Mouse (Mus musculus): ENCODE results near the gene Zdhhc13.

Gene Zdhhc13

DNA sequence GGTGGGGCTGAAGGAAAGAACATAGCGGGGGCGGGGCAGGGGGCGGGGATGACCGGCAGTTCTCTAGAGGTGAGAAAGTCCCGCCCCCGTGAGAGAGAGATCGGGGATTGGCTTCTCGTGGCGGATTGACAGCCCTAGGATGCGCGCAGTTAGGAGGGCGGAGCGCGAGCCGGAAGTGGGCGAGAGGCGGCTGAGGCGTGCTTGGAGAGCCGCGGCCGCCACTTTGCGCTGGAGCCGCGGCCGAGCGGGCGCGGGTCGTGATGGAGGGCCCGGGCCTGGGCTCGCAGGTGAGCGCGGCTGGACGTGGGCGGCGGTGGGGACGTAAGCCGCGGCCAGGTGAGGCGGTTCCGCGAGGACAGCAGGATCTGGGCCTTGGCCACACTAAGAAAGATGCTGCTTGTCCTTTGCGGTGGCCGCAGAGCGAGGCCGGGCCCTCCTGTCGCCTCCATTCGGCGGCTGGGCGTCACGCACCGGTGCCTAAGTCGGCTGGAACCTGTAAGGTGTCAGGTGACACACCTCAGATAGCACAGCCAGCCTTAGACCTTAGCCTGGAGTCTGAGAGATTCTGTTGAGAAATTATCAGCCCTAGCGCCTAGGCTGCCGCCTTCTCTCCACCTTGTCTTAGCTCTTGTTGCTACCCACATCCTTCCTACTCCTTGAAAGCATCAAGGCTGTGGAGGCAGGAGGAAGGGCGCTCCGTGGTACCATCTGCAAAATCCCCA, at the start of gene Zdhhc13:
Gene Zdhhc13, plus strand, starts transcription at position 153 of the 722 bp plus-strand sequence.
- ATAC-seq (ENCODE audit: low TSS enrichment), result peak; percentile 99

DNA sequence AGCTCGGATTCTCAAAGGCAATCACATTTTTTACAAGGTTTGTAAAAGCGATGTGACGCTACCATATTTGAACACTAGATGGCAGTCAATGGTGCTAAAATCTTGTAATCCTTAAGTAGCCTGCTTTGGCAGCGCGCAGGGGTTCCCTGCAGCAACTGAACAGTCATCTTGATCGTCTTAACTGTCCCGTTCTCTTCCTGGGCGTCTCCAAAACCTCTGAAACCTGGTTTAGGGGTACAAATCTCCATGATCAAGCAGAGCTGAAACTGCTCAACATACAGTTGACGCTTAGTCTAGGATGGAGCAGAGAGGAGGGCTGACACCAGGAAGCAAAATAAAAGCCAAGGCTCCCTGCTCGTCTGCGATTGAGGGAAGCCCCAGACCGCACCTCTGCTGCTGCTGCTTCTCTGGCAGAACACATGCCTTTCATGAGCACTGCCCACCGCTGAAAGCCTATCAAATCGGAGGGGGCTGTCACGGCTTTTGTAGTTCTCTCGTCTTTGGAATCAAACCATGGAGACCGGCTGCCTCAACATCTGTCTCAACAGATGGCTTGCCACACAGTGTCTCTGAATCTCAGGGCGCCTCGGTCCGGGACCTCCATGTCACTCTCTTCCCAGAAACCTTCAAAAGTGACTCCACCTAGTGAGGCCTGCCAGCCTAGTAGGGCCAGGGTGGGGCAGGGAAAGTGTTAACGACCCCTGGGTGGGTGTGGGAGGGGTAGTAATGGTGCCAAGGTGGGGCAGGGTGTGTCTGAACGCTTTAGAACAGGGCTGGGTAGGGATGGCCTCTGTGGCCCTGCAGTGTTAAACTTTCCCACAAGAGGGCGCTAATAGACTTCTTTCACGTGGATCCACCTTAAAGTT, 39.3 kb upstream of the Zdhhc13 start:
- ATAC-seq (ENCODE audit: low TSS enrichment), result peak; percentile 88

DNA sequence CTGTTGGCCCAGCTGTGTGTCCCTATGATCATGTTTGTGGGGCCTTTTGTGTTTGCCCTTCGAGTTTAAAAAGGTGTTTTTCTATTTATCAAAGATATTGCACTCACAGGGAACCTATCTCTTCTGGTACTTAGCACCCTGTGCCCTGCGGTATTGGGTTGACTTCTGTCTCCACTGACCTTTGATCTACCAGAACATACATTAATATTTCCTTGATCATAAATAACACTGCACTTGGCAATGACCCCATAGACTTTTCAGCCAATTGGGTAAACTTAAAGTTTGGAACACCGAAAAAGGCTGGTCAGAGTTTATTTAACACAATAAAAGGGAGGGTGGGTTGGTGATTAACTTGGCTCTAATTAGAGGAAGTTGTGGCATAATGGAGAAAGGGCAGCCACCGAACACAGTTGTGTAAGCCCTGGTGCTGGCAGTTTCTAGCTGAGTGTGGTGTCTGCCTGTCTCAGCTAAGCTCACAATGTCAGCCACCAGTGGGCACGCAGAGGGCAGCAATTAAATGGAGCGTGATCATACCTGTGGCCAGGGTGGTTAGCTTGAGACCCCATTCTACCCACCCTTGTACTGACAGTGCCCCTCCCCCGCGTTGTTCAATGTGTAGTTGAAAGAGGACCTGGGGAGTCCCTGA, 38.5 kb upstream of the Zdhhc13 start:
- ATAC-seq (ENCODE audit: low TSS enrichment), result no peak

DNA sequence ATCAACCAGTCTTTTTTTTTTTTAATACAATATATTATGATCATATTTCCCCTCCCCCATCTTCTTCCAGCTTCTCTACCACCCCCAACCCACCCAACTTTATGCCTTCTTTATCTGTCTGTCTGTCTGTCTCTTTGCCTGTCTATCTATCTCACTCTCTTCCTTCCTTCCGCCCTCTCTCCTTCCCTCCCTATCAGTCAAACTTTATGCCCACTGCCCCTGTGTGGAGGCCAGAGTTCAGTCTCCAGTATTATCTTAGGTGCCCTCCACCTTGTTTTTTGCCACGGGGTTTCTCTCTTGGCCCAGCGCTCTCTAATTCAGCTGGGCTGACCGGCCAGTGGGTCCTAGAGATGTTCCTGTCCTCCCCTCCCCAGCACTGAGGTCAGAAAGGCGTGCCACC, 37.6 kb upstream of the Zdhhc13 start:
- no peak for ATAC-seq (ENCODE audit: low TSS enrichment)

DNA sequence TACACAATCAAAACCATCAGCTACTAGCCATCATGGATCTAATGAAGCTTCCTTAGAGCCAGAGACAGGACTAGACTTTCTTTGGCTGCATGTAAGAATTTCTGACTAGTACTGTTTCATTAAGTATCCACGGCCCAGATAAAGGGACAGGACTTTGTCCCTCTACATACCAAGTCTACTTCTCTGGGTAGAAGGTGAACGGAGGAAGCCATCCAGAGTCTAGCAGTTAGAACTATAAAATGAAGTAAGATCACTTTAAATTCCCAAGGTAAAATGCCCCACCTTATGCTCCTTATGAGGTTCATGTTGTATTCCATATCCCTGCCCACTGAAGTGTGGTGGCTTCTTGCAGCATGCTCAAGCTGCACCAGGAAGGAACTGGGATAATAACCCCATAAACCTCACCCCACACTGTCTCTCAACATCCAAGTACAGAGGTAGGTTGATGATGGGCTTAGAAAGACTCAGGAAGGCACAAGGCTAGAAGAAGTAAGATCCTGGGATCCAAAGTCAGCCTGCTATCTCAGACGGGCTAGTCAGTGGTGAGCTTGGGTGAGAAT, 34.3 kb upstream of the Zdhhc13 start:
- no peak for ATAC-seq (ENCODE audit: low TSS enrichment)

DNA sequence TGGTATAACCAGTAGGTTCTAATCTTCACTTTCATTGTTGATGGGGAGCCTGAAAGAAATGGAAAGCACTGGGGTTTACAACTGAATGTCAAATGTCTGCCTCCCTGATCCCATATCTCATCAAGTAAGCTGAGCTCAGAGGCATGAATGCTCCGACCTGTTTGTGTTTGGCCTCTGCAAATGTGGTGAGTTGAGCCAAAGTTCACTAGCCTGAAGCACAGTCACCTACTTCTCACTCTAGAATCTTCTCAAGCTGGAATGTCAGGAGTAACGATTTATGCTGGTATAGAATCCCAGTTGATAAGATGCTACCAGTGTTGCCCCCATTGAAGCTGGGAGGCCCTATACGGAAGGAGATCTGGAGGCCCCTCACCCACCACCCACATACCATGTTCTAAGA, 33.0 kb upstream of the Zdhhc13 start:
- no peak for ATAC-seq (ENCODE audit: low TSS enrichment)

DNA sequence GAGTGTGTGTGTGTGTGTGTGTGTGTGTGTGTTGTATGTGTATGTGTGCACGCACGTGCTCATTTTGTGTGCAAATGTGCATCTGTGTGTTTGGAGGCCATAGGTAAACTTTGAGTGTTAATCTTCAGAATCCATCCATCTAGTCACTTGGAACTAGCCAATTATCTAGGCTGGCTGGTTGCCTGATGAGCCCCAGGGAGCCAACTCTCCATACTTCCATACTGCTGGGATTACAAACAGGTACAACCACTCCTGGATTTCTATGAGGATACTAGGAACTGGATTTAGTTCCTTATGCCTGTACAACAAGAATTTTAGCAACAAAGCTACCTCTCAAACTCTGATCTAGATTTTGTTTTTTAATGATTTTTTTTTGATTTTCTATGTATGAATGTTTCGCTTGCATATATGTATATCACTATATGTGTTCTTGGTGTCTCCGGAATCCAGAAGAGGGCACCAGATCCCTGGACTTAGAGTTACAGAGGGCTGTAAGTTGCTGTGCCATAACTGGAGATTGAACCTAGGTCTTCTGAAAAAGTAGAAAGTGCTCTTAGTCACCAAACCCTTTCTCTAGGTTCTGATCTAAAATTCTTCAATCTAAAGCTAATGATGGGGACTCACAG, 32.4 kb upstream of the Zdhhc13 start:
- no peak for ATAC-seq (ENCODE audit: low TSS enrichment)

DNA sequence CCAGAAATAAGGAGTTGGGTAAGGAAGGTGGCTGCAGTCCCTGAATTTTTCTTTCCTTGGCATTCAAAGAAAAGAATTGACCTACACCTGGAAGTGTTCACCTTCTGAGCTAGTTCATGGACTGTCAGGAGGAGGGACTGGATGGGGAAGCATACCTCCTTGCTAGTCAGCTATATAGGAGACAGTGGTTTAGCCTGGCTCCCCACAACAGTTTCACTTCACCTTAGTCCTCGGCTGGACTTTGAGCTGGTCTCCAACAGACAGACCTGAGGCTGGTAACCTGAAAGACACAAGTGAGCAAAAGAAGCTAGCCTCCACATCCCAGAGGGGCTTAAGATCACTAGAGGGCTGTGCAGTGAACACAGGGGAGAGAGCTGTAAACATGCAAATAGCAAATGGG, 30.7 kb upstream of the Zdhhc13 start:
- ATAC-seq (ENCODE audit: low TSS enrichment), result no peak

DNA sequence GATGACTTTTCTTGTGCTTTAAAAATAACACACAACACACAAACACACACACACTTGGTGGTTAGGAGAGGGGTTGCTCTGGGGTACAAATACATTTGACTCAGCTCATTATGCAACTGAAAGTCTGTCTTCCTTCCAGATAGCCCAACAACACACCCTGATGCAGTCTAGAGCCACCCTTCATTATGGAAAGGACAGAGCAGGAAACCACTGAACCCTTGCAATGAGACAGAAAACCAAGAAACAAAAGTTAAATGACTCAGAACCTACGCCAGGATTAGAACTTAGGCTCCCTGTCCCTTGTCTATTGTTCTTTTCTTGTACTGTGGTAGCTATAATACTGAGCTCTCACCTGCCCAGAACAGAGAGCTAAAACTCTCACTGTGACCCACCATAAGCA, 28.0 kb upstream of the Zdhhc13 start:
- ATAC-seq (ENCODE audit: low TSS enrichment), result no peak

DNA sequence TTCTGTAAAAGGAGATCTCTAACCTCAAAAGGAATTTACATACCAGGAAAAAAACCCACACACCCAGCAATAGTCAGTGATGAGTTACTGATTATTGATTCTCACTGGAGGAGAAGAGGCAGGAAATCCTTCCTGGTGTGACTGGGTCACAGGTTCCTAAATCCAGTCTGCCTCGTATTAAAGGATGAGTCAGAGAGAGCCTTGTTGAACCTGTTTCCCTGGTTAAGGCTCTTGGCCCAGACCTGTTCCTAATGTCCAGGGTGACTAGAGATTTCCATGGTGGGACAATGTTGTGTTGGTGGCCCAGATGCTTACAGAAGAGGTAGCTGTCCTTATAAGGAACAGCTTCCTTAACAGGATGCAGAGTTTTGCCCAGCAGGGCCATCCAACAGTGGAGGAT, 26.5 kb upstream of the Zdhhc13 start:
- ATAC-seq (ENCODE audit: low TSS enrichment), result no peak

DNA sequence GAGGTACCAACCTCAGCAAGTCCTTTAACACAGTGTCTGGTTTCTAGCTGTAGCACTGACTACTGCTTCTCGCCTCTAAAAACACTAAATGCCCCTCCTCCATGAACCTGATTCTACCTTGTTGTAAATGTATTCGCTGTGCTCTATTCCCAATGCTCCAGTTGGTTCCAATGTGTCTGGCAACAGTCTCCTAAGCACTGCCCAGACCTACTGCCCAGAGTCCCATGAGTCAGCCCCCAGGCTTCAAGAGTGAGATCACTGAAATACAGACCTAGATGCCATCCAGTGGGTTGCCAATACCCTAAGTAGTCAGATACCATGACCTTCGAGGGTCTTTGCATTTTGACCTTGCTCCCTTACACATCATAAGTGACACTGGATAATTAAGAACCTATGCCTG, 26.1 kb upstream of the Zdhhc13 start:
- ATAC-seq (ENCODE audit: low TSS enrichment), result no peak

DNA sequence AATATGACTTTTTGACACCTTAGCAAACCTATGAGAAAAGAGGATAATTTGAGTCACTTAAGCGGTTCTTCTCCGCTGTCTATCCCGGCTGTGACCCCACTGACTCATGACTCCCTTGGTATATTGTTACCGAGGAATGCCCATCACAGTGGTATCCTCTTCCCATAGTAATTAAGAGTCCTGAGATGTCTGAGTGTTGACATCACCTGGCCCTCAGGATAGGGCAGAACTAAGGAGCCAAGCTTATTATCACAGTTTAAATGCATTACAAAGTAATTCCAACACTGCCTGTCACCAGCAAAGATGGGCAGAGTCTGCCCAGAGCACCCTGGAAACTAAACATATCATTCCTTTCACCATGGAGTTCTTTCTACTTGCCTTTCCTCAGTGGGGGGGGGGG, 22.8 kb upstream of the Zdhhc13 start:
- ATAC-seq (ENCODE audit: low TSS enrichment), result no peak

DNA sequence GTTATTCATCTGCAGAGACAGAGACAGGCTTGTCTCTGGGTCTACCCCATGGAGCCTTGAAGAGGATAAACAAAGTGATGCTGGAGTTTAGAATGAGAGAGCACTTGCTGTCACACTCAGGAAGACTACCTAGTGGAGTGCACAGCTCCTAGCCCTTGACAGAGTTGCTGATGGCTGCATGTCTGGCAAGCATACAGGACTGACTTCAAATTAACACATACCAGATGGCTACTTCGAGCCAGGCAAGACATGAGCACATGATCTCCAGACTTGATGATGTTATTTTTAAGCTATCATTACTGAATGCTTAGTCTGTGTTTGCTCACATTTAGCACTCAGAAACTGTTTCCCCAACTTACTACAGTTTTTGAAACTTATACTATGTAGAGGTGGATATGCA, 19.1 kb upstream of the Zdhhc13 start:
- peak; percentile 44; the same call in 1 of the 2 replicates for ATAC-seq (ENCODE audit: low TSS enrichment)

DNA sequence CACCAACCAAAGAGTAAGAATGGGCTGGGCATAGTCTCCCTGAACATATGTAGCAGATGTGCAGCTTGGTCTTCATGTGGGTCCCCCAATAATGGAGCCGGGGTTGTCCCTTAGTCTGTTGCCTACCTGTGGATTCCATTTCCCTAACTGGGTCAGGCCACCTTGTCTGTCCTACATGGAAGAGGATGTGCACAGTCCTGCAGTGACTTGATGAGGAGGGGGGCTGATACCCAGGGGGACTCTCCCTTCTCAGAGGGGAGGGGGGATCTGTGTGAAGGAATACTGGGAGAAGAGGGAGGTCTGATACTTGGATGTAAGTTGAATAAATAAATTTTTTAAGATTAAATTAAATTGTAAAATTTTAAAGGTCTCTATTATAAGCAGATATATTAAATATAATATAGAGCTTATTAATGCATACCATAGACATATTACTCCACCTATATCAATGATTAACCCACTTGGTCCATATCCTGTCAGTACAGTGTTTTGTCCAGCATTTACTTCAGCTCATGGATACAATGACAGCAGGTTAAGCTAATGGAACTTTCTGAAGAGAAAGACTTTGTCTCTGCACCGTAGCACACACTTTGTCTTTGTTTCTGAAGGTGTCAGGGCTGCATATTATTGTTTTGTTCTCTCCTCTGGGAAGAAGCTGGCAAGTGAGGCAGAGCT, 16.6 kb upstream of the Zdhhc13 start:
- ATAC-seq (ENCODE audit: low TSS enrichment), result no peak

DNA sequence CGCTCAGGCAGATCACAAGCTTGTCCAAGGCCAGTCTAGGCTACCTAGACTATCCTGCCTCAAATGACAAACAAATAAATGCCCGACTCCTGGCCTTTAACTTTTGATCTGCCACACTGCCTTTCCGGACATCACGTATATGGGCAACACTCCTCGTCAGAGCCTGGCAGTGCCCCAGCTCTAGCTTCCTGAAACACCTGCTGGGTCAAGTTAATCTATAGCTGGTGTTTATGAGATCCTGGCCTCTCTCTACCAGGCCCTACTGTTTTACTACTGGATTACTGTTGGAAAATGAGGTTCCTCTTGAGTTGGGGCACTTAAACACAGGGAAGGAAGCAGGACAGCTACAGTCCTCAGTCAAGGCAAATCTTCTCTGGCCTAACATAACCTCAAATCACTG, 15.5 kb upstream of the Zdhhc13 start:
- no peak for ATAC-seq (ENCODE audit: low TSS enrichment)

DNA sequence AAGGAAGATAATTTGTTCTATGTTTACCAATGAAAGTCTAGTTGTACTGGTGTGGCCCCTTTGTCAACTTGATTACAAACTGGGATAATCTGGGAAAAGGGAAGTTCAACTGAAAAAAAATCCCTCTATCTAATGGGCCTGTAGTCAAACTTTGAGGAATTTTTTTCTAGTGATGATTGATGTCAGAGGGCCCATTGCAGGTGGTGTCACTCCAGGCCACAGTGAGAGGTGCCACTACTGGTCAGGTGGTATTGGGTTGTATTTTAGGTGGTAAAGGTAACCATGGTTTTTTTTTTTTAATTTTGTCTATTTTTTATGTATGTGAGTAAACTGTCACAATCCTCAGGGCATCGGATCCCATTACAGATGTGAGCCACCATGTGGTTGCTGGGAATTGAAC, 14.2 kb upstream of the Zdhhc13 start:
- no peak for ATAC-seq (ENCODE audit: low TSS enrichment)

DNA sequence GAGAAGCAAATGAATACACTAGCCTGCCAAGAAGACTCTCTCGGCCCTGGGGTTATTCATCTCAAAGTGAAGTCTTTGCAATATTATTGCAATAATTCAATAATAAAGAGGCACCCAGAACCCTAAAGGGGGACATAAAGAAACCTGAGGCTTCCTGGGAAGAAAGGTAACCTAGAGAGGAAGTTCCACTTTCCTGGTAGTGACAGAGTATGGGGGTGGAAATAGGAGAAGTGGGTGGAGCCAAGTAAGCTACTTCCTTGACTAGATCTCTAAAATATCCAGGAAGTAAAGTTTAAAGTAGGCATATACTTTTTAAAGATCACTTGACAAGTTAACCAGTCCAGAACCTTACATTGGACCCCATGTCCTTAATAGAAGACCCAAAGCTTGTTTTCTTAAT, 13.4 kb upstream of the Zdhhc13 start:
- ATAC-seq (ENCODE audit: low TSS enrichment), result no peak

DNA sequence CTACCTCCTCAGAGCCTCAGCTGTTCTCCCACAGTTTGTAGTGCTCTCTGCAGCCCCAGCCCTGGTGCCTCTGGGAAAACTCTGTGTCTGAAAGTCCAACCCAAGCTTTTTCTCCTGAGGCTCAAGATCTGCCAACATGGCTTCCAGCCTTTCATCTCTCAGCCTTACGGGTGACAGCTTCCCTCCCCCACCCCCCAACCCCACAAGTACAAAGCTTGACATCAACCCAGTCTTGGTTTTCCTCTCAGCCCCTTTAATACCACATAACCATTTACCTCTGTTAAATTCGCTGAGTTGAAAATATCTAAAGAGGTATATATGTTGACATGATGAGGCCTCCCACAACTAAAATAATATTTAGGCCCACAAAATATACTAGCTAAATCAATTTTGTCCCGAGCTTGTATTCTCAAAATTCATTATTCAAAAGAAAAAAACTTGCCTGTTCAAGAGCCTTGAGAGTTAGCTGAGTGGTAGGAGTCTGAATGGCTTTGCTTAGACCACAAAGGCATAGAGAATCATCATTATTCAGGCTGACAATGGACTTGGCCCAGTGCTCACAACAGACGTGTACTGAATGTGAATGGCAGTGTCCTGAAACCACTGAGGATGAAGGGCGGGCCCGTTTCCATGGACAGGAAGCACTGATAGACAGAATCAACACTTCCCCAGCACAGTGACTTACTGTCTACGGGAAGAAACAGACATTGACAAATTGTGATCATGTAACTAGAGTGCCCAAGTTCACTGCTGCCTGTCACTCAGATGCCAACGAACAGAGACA, 10.9 kb upstream of the Zdhhc13 start:
- ATAC-seq (ENCODE audit: low TSS enrichment), result peak; percentile 80

DNA sequence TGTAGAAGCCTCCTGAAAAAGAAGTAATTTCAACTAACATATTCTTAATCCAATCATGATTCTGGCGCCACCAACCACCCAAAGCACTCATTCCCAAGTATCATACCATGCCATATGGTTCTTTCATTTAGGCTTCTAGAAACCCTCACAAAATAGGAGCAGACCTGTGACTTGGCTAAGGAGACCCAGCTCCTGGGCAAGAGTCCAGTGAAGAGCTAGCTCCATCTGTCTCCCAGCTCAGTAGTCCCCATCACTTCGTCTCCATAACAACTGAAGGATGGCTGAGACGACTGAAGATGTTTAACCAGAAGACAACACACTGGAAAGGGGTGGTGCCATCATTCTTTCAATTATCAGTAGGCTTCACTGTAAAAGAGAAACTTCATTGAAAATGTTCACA, 9.7 kb upstream of the Zdhhc13 start:
- ATAC-seq (ENCODE audit: low TSS enrichment), result peak; percentile 95

DNA sequence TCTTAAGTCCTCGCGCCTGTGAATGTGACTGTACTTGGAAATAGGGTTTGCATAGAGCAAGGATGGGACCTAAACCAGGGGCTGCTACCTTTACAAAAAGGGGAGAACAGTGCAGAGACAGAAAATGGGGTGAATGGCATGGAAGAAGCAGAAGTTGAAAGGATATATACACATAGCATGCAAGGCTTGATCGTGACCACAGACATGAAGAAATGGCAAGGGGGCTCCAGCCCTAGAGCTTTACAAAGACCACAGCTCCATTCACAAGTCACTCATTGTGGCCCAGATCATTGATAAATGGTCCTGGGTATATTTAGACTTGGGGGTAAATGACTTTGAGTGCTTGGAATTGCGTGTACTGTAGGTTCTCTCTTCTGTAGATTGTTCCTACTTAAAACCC, 6.4 kb upstream of the Zdhhc13 start:
- ATAC-seq (ENCODE audit: low TSS enrichment), result no peak
